Mouse (Mus musculus) skeletal muscle tissue, adult 2 months (tissue): Measurements from ENCODE around the gene Fpr3.
"Not testable (repeated sequence)": the region's sequence is repeated elsewhere in the genome, so short reads cannot be mapped to it uniquely, and the experiment has no call there.

Source experiments
- DNase-seq: peaks from one replicate; pipeline ENCODE4 v3.0.0-alpha.2; 2012; ENCODE audit warnings: low read depth, low spot score

Fpr3 gene

DNA sequence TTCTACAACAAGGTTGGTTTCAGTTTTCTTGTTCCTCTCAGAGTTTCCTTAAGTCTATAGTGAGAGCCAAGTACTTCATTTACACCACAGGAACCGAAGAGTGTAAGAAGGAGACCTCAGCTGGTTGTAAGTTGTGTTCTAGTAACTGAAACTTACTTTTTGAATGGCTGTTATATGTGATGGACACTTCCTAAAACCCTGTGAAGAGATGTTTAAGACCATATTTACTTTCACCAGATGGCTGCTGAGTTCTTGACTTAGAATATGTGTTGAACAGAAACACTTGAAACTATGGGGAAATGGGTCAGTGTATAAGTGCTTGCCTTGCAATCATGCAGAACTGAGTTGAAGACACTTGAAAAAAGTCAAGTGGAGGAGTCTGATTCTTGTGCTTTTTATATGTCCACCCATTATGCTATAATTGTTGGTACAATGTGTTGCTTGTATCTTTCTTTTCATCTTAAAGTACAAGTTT lies at the start of gene Fpr3, which contains the start of gene Fpr2:
Gene Fpr3, plus strand, starts transcription at position 79 of the 475 bp plus-strand sequence.
Gene Fpr2, plus strand, starts transcription at position 51 of the 475 bp plus-strand sequence.
- DNase-seq = no peak

DNA sequence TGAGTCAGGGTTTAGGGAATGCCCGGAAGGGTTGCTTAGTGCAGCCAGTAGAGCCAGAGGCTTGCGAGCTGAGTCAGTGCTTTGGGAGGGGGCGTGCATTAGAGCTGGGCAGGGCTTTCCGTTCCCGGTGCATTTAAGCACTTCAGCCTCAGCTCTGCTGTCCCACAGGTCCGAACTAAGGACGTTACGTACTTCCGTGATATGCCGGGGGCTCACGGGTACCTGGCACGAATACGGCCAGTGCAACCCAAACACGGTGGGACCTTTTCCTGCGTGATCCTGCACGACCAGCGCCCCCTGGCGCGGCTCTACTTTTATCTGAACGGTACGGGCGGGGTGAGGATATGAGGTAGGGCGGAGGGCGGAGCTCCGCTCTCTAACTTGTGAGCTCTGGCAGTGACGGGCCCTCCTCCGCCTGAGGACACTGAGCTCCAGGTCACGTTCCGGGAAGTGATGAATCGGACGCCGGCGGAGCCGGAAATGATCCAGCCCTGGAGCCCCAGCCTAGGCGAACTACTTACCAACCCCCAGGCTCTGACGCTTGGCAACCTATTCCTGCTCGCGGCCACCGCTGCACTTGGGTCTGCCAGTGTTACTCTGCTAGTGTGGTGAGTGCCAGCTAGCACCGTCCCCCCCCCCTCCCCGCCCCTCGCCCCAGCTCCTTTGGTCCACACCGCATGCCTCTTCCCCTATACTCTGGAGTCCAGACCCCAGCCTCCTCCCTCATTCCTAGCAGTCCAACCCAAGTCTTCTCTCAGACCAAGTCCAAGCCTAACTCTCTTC lies 49.5 kb upstream of the Fpr3 start:
- DNase-seq = peak; percentile 96

- DNase-seq = no peak
Observed at GRCm38 (mm10) chr17:17839276-17839675, 48.4 kb upstream of the Fpr3 start.

DNA sequence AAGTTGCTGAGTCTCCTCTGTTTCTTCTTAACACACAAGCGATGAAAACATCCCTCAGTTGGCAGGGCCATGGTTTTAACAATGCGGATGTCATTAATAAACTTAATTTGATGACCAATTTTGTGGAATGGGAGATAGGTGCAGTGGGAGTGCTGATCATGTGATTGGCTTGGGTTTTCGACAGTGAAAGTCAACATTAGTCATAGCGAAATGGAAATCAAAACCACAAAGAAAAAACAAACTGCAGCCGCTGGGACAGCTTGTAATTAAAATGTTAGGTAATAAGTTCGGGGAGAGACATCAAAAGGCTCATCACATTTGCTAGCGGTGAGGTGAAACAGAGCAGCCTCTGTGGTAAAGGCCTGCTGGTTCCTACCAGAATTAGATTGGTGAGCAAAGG lies 46.9 kb upstream of the Fpr3 start:
- no peak for DNase-seq

DNA sequence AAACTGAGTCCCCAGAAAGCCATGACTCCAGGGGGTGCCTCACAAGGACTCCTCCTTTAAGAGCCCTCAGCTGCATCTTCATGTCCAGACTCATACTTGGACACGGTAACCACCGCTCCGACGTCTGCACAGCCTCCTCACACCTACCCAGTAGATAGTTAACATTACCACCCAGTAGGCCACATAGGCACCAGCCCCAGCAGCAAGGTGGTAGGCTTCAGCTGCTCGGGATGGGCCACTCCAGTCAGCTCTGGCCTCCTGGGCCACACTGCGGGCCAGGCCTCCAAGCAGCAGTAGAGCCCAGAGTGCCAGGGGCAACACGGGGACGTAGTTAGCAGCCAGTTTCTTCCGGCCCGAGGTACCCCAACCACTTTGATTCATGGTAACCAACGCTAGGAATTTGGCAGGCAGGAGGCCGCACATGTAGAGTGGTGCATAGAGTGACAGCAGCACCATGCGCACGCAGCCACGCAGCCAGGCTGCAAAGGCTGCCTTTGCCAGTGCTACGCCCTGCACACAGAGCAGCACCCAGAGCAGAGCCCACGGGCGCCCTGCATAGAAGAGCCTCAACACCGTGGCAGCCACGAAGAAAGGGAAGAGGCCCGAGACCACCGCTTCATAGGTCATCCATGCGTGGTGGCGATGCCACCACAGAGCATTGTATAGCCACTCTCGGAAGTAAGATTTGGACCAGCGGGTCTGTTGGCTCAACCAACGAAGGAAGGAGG lies 44.0 kb upstream of the Fpr3 start:
- no peak for DNase-seq

- DNase-seq = not testable (repeated sequence)
Observed at GRCm38 (mm10) chr17:17844606-17845005, 43.0 kb upstream of the Fpr3 start.

DNA sequence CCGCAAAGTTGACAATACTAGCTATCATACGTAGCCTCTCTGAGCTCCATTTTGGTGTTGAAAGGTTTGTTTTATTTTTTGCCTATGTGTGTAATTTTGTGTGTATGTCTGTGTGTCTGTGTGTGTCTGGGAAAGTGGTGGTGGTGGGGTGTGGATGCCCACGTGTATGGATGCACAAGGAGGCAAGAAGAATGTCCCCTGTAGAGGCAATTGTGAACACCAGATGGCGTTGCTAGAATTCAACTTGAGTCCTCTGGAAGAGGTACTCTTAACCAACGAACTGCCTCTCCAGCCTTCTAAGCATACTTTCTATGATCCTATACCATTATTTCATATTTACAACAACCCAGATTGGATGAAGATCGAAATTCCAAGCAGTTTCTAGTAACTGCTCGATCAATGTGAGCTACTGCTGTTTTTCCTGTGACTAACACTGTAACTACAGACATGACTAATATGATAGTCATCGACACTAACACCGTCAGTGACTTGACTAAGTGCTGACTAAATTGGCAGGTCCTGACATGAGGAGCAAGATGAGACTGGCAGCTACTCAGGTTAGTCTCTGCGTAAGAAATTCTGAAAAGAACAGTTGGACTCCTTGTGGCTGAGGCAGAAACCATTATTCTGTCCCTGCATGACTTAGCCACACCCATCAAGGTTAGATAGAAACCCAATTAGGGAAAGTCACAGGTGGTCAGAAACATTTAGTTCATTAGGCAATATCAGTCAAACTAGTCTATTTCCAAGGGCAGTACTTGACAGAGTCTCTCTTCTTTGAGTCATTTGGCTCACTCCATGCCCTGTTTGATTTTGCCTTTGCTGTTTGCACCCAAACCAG lies 42.2 kb upstream of the Fpr3 start:
- no peak for DNase-seq

- no peak for DNase-seq
Observed at GRCm38 (mm10) chr17:17848988-17849387, 38.7 kb upstream of the Fpr3 start.

DNA sequence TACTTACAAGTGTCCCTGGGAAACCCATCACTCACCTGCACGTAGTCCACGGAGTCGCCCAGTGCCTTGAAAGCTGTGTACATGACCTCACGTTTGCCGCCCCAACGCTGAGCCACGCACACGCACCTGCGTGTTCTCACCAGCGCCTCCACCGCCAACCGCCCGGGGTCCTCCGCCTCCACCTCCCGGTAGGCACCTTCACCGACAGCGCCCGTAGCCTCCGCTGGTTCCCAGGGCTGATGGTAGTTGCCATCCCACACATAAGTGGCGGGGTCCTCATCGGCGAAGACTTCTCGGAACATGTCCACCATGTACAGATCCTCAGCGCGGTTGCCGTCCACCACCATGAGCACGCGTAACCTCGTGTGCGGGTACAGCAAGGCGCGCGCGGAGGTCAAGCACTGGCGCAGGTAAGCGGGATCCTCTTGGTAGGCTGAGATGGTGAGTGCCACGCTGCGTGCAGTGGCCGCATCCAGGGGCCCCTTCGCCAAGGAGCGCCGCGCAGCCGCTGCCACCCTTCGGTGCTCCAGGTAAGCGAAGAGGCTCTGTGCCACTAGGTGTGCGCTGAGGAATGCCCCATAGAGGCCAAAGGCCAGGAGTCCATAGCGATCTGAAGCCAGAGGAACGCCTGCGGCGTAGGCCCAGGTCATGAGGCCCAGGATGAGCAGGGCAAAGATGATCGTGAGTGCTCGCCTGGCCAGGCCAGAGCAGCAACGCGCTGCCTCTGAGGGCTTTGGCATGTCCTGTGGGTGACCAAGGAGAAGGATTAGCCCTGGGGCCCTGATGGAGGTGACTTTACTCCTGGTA lies 37.5 kb upstream of the Fpr3 start:
- no peak for DNase-seq

- no peak for DNase-seq
Observed at GRCm38 (mm10) chr17:17855064-17855838, 32.4 kb upstream of the Fpr3 start, which contains the start of gene Has1. Gene Has1 (minus strand): TSS chr17:17855205.

DNA sequence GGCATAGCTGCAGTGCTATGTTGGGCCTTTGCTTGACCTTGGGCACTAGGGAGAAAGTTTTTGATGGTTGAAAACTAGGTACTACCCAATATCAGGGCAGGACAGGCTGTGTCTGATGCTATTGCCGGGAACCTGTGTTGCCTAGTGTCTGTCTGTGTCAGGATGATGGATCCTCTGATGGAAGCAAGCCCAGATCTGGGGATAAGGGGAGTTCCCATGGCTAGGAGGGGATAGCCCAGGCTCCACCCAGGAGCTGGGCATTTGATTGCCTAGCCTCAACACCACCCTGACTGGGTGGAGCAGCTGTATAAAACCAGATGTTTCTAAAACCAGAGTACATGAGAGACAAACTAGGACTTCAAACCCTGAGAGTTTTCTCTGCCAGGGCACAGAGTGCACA lies 31.0 kb upstream of the Fpr3 start:
- peak; percentile 31 for DNase-seq

DNA sequence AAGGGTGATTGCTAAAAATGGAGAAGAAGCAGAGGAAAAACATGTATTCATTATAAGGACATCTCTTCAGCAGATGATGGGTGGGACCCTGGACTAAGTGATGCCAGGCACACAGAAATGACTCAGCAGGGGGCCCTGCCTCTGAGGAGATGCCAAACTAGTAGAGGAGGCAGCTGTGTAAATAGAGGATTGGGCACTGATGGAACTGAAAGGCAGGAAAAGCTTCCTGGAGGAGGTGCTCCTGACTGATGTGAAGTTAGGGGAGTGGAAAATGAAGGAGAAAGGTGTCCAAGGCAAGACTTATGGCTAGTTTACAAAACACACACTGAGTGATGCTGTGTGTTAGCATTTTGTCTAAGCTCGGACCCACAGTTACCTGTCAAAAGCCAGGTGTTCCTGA lies 30.2 kb upstream of the Fpr3 start:
- no peak for DNase-seq

DNA sequence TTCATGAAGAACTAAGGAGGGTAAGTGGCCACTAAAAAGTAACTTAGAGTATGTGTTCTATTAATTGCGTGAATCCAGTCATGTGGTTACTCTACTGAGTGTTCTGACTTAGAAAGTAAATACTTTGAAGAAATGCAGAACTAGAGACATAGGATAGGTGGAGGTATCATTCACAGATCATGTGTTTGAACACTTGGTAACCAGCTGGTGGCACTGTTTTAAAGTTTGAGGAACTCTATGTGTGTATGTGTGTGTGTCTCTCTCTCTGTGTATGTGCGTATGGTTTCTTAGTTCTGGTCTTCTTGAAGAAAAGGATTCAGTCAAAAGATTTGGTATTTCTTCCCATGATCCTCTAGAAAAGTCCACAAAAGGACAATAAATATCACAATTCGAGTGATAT lies 27.5 kb upstream of the Fpr3 start:
- no peak for DNase-seq

DNA sequence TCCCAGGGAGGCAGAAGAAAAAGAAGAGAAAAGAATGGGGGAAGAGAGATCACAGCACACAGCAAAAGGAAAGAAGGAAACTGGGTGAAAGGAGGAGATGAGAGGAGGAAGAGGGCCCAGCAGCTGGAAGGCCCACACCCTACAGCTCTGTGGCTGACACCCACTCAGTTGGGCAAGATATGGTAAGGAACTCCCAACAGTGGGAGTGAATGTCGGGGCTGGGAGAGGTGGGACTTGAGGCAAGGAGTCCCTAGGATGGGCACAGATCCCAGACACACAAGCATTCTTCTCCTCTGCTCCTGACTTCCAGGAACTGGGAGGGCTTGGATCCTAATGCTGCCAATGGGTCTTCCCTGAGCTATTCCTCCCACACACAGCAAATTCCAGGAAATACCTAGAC lies 25.3 kb upstream of the Fpr3 start:
- DNase-seq = no peak

GRCm38 (mm10) chr17:17865168-17865567 lies 22.5 kb upstream of the Fpr3 start:
- no peak for DNase-seq

GRCm38 (mm10) chr17:17866801-17867469 lies 20.7 kb upstream of the Fpr3 start:
- DNase-seq = peak; percentile 50

DNA sequence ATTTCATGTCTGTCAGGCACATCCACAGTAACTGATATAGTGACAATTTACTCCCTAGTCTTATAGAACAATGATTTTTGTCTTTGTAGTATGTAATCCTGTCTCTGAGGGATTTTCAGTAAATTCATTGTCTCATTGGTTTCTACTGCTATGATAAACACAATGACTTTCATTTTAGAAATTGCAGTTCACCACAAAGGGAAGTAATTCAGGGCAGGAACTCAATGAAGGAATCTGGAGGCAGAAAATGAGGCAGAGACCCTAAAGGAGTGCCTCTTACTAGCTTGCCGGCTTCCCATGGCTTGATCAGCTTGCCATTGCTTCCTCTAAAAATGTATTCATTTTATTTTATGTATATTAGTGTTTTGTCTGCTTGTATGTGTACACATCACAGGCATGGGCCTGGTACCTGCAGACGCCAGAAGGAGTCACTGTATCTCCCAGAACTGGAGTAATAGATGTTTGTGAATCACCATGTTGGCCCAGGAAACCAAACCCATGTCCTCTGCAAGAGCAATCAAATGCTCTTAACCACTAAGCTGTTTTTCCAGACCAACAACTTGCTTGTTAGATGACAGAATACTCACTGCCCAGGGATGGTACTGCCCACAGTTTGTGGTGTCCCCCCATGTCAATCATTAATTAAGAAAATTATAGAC lies 16.6 kb upstream of the Fpr3 start:
- DNase-seq = no peak

DNA sequence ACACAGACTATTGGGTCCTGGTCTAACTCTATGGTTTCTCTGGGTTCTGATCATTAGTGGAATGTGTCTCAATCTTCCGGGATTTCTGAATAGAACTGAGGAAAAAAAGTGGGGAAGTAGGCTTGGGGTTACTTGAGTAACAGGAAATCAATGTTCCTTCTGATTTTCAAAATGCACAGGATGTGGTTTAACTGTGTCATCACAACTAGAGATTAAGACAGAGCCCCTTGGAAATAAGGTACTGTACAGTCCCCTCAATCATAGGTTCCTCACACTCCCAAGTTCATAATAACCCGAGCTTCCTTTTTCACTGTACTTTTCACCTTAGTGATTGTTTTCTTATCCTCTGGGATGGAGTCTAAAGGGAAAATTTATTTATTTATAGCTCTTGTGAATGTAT lies 16.0 kb upstream of the Fpr3 start:
- DNase-seq = no peak

GRCm38 (mm10) chr17:17879347-17879746 lies 8.3 kb upstream of the Fpr3 start:
- no peak for DNase-seq
